ENCODE assay signal across 12 mouse cellular contexts in the genomic region with DNA sequence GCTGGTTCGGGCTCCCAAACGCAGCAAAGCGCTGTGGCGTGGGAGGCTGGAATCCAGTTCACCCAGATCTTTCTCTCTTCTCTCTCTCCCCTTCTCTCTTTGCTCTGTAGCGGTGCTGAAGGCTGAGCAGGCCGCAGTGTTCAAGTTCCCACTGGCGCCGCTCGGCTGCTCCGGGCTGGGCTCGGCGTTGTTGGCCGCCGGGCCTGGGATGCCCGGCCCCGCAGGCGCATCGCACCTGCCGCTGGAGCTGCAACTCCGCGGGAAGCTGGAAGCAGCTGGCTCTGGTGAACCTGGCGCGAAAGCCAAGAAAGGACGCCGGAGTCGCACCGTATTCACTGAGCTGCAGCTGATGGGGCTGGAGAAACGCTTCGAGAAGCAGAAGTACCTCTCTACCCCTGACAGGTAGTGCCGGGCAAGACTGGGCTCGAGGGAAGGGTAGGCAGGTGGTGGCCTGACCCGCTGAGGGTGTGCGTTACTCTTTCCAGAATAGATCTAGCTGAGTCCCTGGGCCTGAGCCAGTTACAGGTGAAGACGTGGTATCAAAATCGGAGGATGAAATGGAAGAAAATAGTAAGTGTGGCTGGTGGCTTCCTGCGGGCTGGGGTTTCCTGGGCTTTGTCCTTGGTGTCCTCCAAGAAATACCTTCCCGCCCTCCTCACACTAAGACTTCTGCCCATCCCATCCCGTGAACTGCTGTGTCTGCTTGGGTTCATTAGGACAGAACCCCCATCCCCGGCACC. TPM values are rescaled to one million over a fixed set of nuclear protein-coding genes. Genes with fewer than 3 reads are reported as not detected.
A peak's percentile ranks its signal among the peaks of the same experiment; 100 is the strongest.
DNase-seq lines count a peak whose midpoint lies in the region; ATAC-seq lines count a peak whose summit lies in the region.
"Had no signal": no experiment of that assay in that cellular context is flagged by ENCODE, and none has a peak within 500 bp of the region (broad histone marks: within the 10 kb centered on the region; RNA-seq: fewer than 3 reads in every experiment).

No protein-coding gene starts in this region.

- no peak overlapping the region for H3K27ac ChIP-seq in heart, embryonic 13.5 days (replicated peaks)
- H3K27ac ChIP-seq in limb, embryonic 13.5 days = no peak overlapping the region

- H3K9ac ChIP-seq in heart, embryonic 13.5 days = no peak overlapping the region
- H3K9ac ChIP-seq in limb, embryonic 13.5 days = no peak overlapping the region

- H3K36me3 ChIP-seq in heart, embryonic 13.5 days = no peaks in the 10 kb centered on the region
- no peaks in the 10 kb centered on the region for H3K36me3 ChIP-seq in limb, embryonic 13.5 days

- peaks cover 43% of the 10 kb centered on the region for H3K4me1 ChIP-seq in heart, embryonic 13.5 days
- H3K4me1 ChIP-seq in limb, embryonic 13.5 days = peaks cover 55% of the 10 kb centered on the region

- no peaks in the 10 kb centered on the region for H3K9me3 ChIP-seq in heart, embryonic 13.5 days
- H3K9me3 ChIP-seq in limb, embryonic 13.5 days = no peaks in the 10 kb centered on the region

- H3K4me2 ChIP-seq in heart, embryonic 13.5 days = peak overlapping the region; percentile 19; the same call in 1 of the 2 replicates
- H3K4me2 ChIP-seq in limb, embryonic 13.5 days (replicated peaks) = peak overlapping the region; percentile 91

- 3% methylated on average over 39 of the region's 39 CpGs for WGBS in heart, embryonic 13.5 days
- 2% methylated on average over 39 of the region's 39 CpGs for WGBS in limb, embryonic 13.5 days

- H3K4me3 ChIP-seq in heart, embryonic 13.5 days = peak overlapping the region; percentile 24
- peak overlapping the region; percentile 59 for H3K4me3 ChIP-seq in limb, embryonic 13.5 days

- no peak for ATAC-seq in heart, embryonic 13.5 days (ENCODE audit: extremely low read depth, insufficient number of reproducible peaks, low FRiP score, low TSS enrichment)
- no peak for ATAC-seq in limb, embryonic 13.5 days (ENCODE audit: low FRiP score, low read depth)

- H3K27me3 ChIP-seq in heart, embryonic 13.5 days (replicated peaks) = peaks cover 100% of the 10 kb centered on the region
- peaks cover 99% of the 10 kb centered on the region for H3K27me3 ChIP-seq in limb, embryonic 13.5 days

- no peak for DNase-seq in heart, adult 8-10 months (ENCODE audit: low spot score)
- DNase-seq in right cerebral cortex, postnatal 4 days = peak; percentile 8
- no peak for DNase-seq in right cerebral cortex, postnatal 10 days (ENCODE audit: low spot score in 2 of 2)
- no peak for DNase-seq in right cerebral cortex, adult 2 months (ENCODE audit: low spot score in 2 of 2)
- no peak for DNase-seq in gastrocnemius, postnatal 10 days
- DNase-seq in spleen, adult 12 weeks (ENCODE audit: low spot score) = no peak
- DNase-seq: kidney, adult 11 months had no signal

RNA-seq across cellular contexts. Expression of a gene that starts 2.3 kb away (rescaled TPM):
- polyA plus RNA-seq in heart, embryonic 13.5 days (2015; fragmentation: Nextera tagmentation; extraction: Ambion mirVana) = 0.44 and 1.5 TPM in 2 replicates
- total RNA-seq in heart, adult 8-10 months (2022) = not detected
- 2.7 and 2.9 TPM in 2 replicates for polyA plus RNA-seq in limb, embryonic 13.5 days (2015; fragmentation: Nextera tagmentation; extraction: Ambion mirVana)
- not detected for total RNA-seq in gastrocnemius, postnatal 10 days (2021)
- total RNA-seq: left cerebral cortex, adult 18-20 months had no signal
- polyA plus RNA-seq: C2C12; gonadal fat pad, adult 2 months had no signal

RNA-seq across cellular contexts. Expression of a gene that starts 39.6 kb away (rescaled TPM):
- 4.6 and 6.6 TPM in 2 replicates for polyA plus RNA-seq in heart, embryonic 13.5 days (2015; fragmentation: Nextera tagmentation; extraction: Ambion mirVana)
- total RNA-seq in heart, adult 8-10 months (2022) = 1 to 10 TPM; 4.7 to 5.9 (median 5.7) TPM
- polyA plus RNA-seq in limb, embryonic 13.5 days (2015; fragmentation: Nextera tagmentation; extraction: Ambion mirVana) = 20.0 and 20.5 TPM in 2 replicates
- total RNA-seq in gastrocnemius, postnatal 10 days (2021) = 10 to 100 TPM in 1 of 2 experiments, 1 to 10 TPM in 1; 8.1 to 10.4 TPM
